Mouse (Mus musculus): ENCODE measurements around the gene Zfp362. TPM values are rescaled to one million over a fixed set of nuclear protein-coding genes. Genes with fewer than 3 reads are reported as not detected.

The Zfp362 gene
- polyA plus RNA-seq, 1 experiment from 2014 or later, result 22.8 TPM

Other genes with a start within 250 kb of the Zfp362 start
- gene Zscan20, start 195.9 kb downstream of the Zfp362 start, polyA plus RNA-seq (2015; fragmentation: Nextera tagmentation; extraction: Ambion mirVana), result 3.8 and 3.9 TPM in 2 replicates
- gene Tlr12, start 187.4 kb downstream of the Zfp362 start, polyA plus RNA-seq (2015; fragmentation: Nextera tagmentation; extraction: Ambion mirVana), result 1.5 and 1.7 TPM in 2 replicates
- 46.9 and 49.3 TPM in 2 replicates for gene Phc2, start 151.3 kb downstream of the Zfp362 start, polyA plus RNA-seq (2015; fragmentation: Nextera tagmentation; extraction: Ambion mirVana)
- gene A3galt2, start 50.7 kb downstream of the Zfp362 start, polyA plus RNA-seq (2015; fragmentation: Nextera tagmentation; extraction: Ambion mirVana), result 0.09 and 0.14 TPM in 2 replicates
- gene Trim62, start 77.5 kb upstream of the Zfp362 start, polyA plus RNA-seq (2015; fragmentation: Nextera tagmentation; extraction: Ambion mirVana), result 3.3 and 3.6 TPM in 2 replicates
- gene Azin2, start 156.4 kb upstream of the Zfp362 start, polyA plus RNA-seq (2015; fragmentation: Nextera tagmentation; extraction: Ambion mirVana), result 16.7 and 18.4 TPM in 2 replicates
- 200 and 217 TPM in 2 replicates for gene Ak2, start 185.9 kb upstream of the Zfp362 start, polyA plus RNA-seq (2015; fragmentation: Nextera tagmentation; extraction: Ambion mirVana)